Mouse (Mus musculus) cortical plate, adult 2 months (tissue): ENCODE results near the gene Mapk10. TPM values are rescaled to one million over a fixed set of nuclear protein-coding genes. Genes with fewer than 3 reads are reported as not detected.

Experiments
- H3K27ac ChIP-seq: fragments of 200-500 bp; 2 replicates; pipeline ENCODE4 v1.5.1; 2012; ENCODE audit warnings: low read length, control low read depth, inconsistent platforms; ENCODE audit not compliant: insufficient read depth
- H3K4me1 ChIP-seq: fragments of 200-500 bp; 2 replicates; pipeline ENCODE4 v1.6.1; 2011; ENCODE audit warnings: low read length; ENCODE audit not compliant: control insufficient read depth, insufficient read depth
- H3K4me3 ChIP-seq: fragments of 200-500 bp; 2 replicates; pipeline ENCODE4 v1.5.1; 2011; ENCODE audit warnings: mild to moderate bottlenecking, low read length, control low read depth; ENCODE audit not compliant: insufficient read depth
- CTCF ChIP-seq: fragments of 200-500 bp; IDR thresholded peaks from 2 replicates; pipeline ENCODE4 v1.5.1; 2011; ENCODE audit warnings: mild to moderate bottlenecking, control low read depth, low read length; ENCODE audit not compliant: insufficient read depth; ENCODE audit errors: extremely low read depth
- POLR2A ChIP-seq: fragments of 200-500 bp; IDR thresholded peaks from 2 replicates; pipeline ENCODE4 v1.6.1; 2011; ENCODE audit warnings: mild to moderate bottlenecking, low read length, control low read depth; ENCODE audit not compliant: insufficient read depth; ENCODE audit errors: extremely low read depth
- polyA plus RNA-seq: library from polyadenylated mRNA; depleted of rRNA; stranded (reverse); fragments of >200 nt; gene quantifications from 2 replicates; pipeline ENCODE4 v1.2.3, GENCODE M21; 2012

Gene Mapk10
- polyA plus RNA-seq, 1 experiment: 199 TPM

- Histone ChIP-seq H3K4me3 (no peak overlapping the region), H3K4me1 (peaks cover 5% of the 10 kb centered on the region; the same call in 1 of the 2 replicates), H3K27ac (no peak overlapping the region)
- TF ChIP-seq POLR2A (no peak), CTCF (no peak)
Observed at GRCm38 (mm10) chr5:103022504-103023172, 188.5 kb downstream of the Mapk10 start.

- no peak overlapping the region for H3K4me3 ChIP-seq
- H3K4me1 ChIP-seq: peaks cover 7% of the 10 kb centered on the region; the same call in 1 of the 2 replicates
- H3K27ac ChIP-seq: no peak overlapping the region
- TF ChIP-seq POLR2A: no peak
- no peak for TF ChIP-seq CTCF
Observed at GRCm38 (mm10) chr5:103021479-103021878, 189.7 kb downstream of the Mapk10 start.

GRCm38 (mm10) chr5:103020954-103021353, 190.2 kb downstream of the Mapk10 start:
- H3K4me1 ChIP-seq: peaks cover 7% of the 10 kb centered on the region; the same call in 1 of the 2 replicates
- no peak overlapping the region for H3K27ac ChIP-seq
- H3K4me3 ChIP-seq: no peak overlapping the region
- no peak for TF ChIP-seq CTCF
- TF ChIP-seq POLR2A: no peak

GRCm38 (mm10) chr5:103020127-103020526, 191.0 kb downstream of the Mapk10 start:
- H3K4me1 ChIP-seq: peaks cover 7% of the 10 kb centered on the region; the same call in 1 of the 2 replicates
- H3K4me3 ChIP-seq: no peak overlapping the region
- H3K27ac ChIP-seq: no peak overlapping the region
- TF ChIP-seq CTCF: no peak
- TF ChIP-seq POLR2A: no peak

- TF ChIP-seq CTCF (no peak), POLR2A (no peak)
- Histone ChIP-seq H3K4me1 (peaks cover 11% of the 10 kb centered on the region), H3K4me3 (no peak overlapping the region), H3K27ac (no peak overlapping the region)
Observed at GRCm38 (mm10) chr5:103017637-103018036, 193.5 kb downstream of the Mapk10 start.

GRCm38 (mm10) chr5:103014309-103014708, 196.8 kb downstream of the Mapk10 start:
- no peak overlapping the region for H3K27ac ChIP-seq
- peaks cover 9% of the 10 kb centered on the region for H3K4me1 ChIP-seq
- H3K4me3 ChIP-seq: no peak overlapping the region
- TF ChIP-seq CTCF (no peak), POLR2A (no peak)

GRCm38 (mm10) chr5:103008894-103009293, 202.2 kb downstream of the Mapk10 start:
- Histone ChIP-seq H3K27ac (no peak overlapping the region), H3K4me1 (peaks cover 2% of the 10 kb centered on the region; the same call in 1 of the 2 replicates), H3K4me3 (no peak overlapping the region)
- no peak for TF ChIP-seq CTCF
- no peak for TF ChIP-seq POLR2A

- no peak overlapping the region for H3K4me3 ChIP-seq
- no peak overlapping the region for H3K27ac ChIP-seq
- H3K4me1 ChIP-seq: peaks cover 2% of the 10 kb centered on the region
- TF ChIP-seq CTCF (no peak), POLR2A (no peak)
Observed at GRCm38 (mm10) chr5:103002116-103002515, 209.0 kb downstream of the Mapk10 start.

GRCm38 (mm10) chr5:103000572-103000971, 210.6 kb downstream of the Mapk10 start:
- Histone ChIP-seq H3K4me3 (no peak overlapping the region), H3K4me1 (peaks cover 9% of the 10 kb centered on the region), H3K27ac (no peak overlapping the region)
- no peak for TF ChIP-seq CTCF
- TF ChIP-seq POLR2A: no peak

- no peak overlapping the region for H3K27ac ChIP-seq
- TF ChIP-seq POLR2A (no peak), CTCF (no peak)
Observed at GRCm38 (mm10) chr5:102998524-102998923, 212.6 kb downstream of the Mapk10 start.

GRCm38 (mm10) chr5:102997907-102998306, 213.2 kb downstream of the Mapk10 start:
- Histone ChIP-seq H3K4me3 (no peak overlapping the region), H3K4me1 (peaks cover 9% of the 10 kb centered on the region), H3K27ac (no peak overlapping the region)
- TF ChIP-seq POLR2A (no peak), CTCF (no peak)

More at GRCm38 (mm10) chr5:102998524-102998923, 212.6 kb downstream of the Mapk10 start:
- Histone ChIP-seq H3K4me1 (peaks cover 9% of the 10 kb centered on the region), H3K4me3 (no peak overlapping the region)
